Mouse (Mus musculus) C3H10T1/2 (cell line): ENCODE results near the gene Nr1i2. TPM values are rescaled to one million over a fixed set of nuclear protein-coding genes. Genes with fewer than 3 reads are reported as not detected.

Experiments used
- polyA plus RNA-seq, 2 experiments: library from polyadenylated mRNA; unstranded; fragments of >200 nt; fragmentation: generic; extraction: Trizol; gene quantifications; one replicate each; pipeline ENCODE4 v1.2.1; 2012; ENCODE audit warnings: missing spikeins in 2 of 2

Gene Nr1i2
- polyA plus RNA-seq, result under 1 TPM; 0.01 to 0.02 TPM

GRCm38 (mm10) chr16:38294685-38295348 lies at the start of gene Nr1i2:
Gene Nr1i2, minus strand, starts transcription at chr16:38294824.

GRCm38 (mm10) chr16:38341396-38342324 lies 47.0 kb upstream of the Nr1i2 start, which contains the start of gene Maats1:
Gene Maats1, minus strand, starts transcription at chr16:38342143.

Other genes with a start within 250 kb of the Nr1i2 start
- 10 to 100 TPM in 1 of 2 experiments, 1 to 10 TPM in 1; 2.4 to 10.0 TPM for gene Gsk3b, start 205.8 kb downstream of the Nr1i2 start, polyA plus RNA-seq
- under 1 TPM; 0.04 TPM for gene Maats1, start 47.3 kb upstream of the Nr1i2 start, polyA plus RNA-seq
- gene Cox17, start 52.2 kb upstream of the Nr1i2 start, polyA plus RNA-seq, result 100 to 1,000 TPM; 159 to 176 TPM
- under 1 TPM in 1 of 2 experiments, not detected in 1; 0.22 TPM for gene Gm21987, start 52.2 kb upstream of the Nr1i2 start, polyA plus RNA-seq
- under 1 TPM; 0.05 to 0.91 TPM for gene Popdc2, start 67.4 kb upstream of the Nr1i2 start, polyA plus RNA-seq
- gene Pla1a, start 138.3 kb upstream of the Nr1i2 start, polyA plus RNA-seq, result under 1 TPM; 0.05 to 0.92 TPM
- 10 to 100 TPM; 28.0 to 46.3 TPM for gene Adprh, start 157.9 kb upstream of the Nr1i2 start, polyA plus RNA-seq
- 1 to 10 TPM in 1 of 2 experiments, under 1 TPM in 1; 0.33 to 3.9 TPM for gene Cd80, start 160.7 kb upstream of the Nr1i2 start, polyA plus RNA-seq
- 10 to 100 TPM in 1 of 2 experiments, 1 to 10 TPM in 1; 9.1 to 18.0 TPM for gene Timmdc1, start 227.8 kb upstream of the Nr1i2 start, polyA plus RNA-seq